Mouse (Mus musculus): ENCODE data around the gene Dnase1l3. TPM values are rescaled to one million over a fixed set of nuclear protein-coding genes. Genes with fewer than 3 reads are reported as not detected.
A peak's percentile ranks its signal among the peaks of the same experiment; 100 is the strongest.

The Dnase1l3 gene
- polyA plus RNA-seq, 1 experiment from 2014 or later = 0.03 TPM

GRCm38 (mm10) chr14:7964219-7964889, 30.0 kb downstream of the Dnase1l3 start:
- 58% methylated on average over 11 of the region's 11 CpGs for WGBS
- Histone ChIP-seq H3K4me3 (replicated peaks) (no peak overlapping the region), H3K36me3 (no peaks in the 10 kb centered on the region), H3K9ac (replicated peaks) (no peak overlapping the region), H3K4me1 (replicated peaks) (no peaks in the 10 kb centered on the region; the same call in 1 of the 2 replicates), H3K4me2 (replicated peaks) (no peak overlapping the region), H3K9me3 (no peaks in the 10 kb centered on the region), H3K27ac (no peak overlapping the region), H3K27me3 (no peaks in the 10 kb centered on the region)
- ATAC-seq = peak; percentile 70

- H3K27me3 ChIP-seq = no peaks in the 10 kb centered on the region
- no peaks in the 10 kb centered on the region; the same call in 1 of the 2 replicates for H3K4me1 ChIP-seq (replicated peaks)
- H3K4me3 ChIP-seq (replicated peaks) = no peak overlapping the region
- no peak overlapping the region for H3K4me2 ChIP-seq (replicated peaks)
- no peaks in the 10 kb centered on the region for H3K9me3 ChIP-seq
- H3K36me3 ChIP-seq = no peaks in the 10 kb centered on the region
- H3K9ac ChIP-seq (replicated peaks) = no peak overlapping the region
- ATAC-seq = no peak
- 66% methylated on average over 7 of the region's 7 CpGs for WGBS
- H3K27ac ChIP-seq = no peak overlapping the region
These were observed 31.2 kb downstream of the Dnase1l3 start for GRCm38 (mm10) chr14:7963160-7963559.

- H3K27ac ChIP-seq = no peak overlapping the region
- no peak overlapping the region for H3K4me3 ChIP-seq (replicated peaks)
- no peaks in the 10 kb centered on the region for H3K9me3 ChIP-seq
- no peaks in the 10 kb centered on the region for H3K36me3 ChIP-seq
- no peak overlapping the region for H3K9ac ChIP-seq (replicated peaks)
- H3K4me1 ChIP-seq (replicated peaks) = no peaks in the 10 kb centered on the region; the same call in 1 of the 2 replicates
- H3K27me3 ChIP-seq = no peaks in the 10 kb centered on the region
- no peak overlapping the region for H3K4me2 ChIP-seq (replicated peaks)
- no peak for ATAC-seq
- 82% methylated on average over 2 of the region's 2 CpGs for WGBS
These were observed 31.7 kb downstream of the Dnase1l3 start for GRCm38 (mm10) chr14:7962626-7963025.

- Histone ChIP-seq H3K27ac (no peak overlapping the region), H3K36me3 (no peaks in the 10 kb centered on the region), H3K4me2 (replicated peaks) (no peak overlapping the region), H3K4me3 (replicated peaks) (no peak overlapping the region), H3K4me1 (replicated peaks) (peaks cover 8% of the 10 kb centered on the region), H3K27me3 (no peaks in the 10 kb centered on the region), H3K9me3 (no peaks in the 10 kb centered on the region), H3K9ac (replicated peaks) (no peak overlapping the region)
- no peak for ATAC-seq
- 59% methylated on average over 5 of the region's 5 CpGs for WGBS
These were observed 32.7 kb downstream of the Dnase1l3 start for GRCm38 (mm10) chr14:7961714-7962113.

GRCm38 (mm10) chr14:7960616-7961015, 33.8 kb downstream of the Dnase1l3 start:
- Histone ChIP-seq H3K4me1 (replicated peaks) (peaks cover 9% of the 10 kb centered on the region), H3K36me3 (no peaks in the 10 kb centered on the region), H3K9me3 (no peaks in the 10 kb centered on the region), H3K4me3 (replicated peaks) (no peak overlapping the region), H3K9ac (replicated peaks) (no peak overlapping the region), H3K4me2 (replicated peaks) (no peak overlapping the region), H3K27me3 (no peaks in the 10 kb centered on the region), H3K27ac (no peak overlapping the region)
- peak; percentile 54; the same call in 1 of the 2 replicates for ATAC-seq
- 56% methylated on average over 11 of the region's 11 CpGs for WGBS

GRCm38 (mm10) chr14:7957049-7957448, 37.3 kb downstream of the Dnase1l3 start, which contains the start of gene Gm45521:
Gm45521 (plus strand) TSS chr14:7957288.
- WGBS = 45% methylated on average over 9 of the region's 9 CpGs
- Histone ChIP-seq H3K9me3 (no peaks in the 10 kb centered on the region), H3K36me3 (no peaks in the 10 kb centered on the region), H3K27me3 (no peaks in the 10 kb centered on the region), H3K4me3 (replicated peaks) (no peak within 1 kb of the TSS), H3K27ac (no peak within 1 kb of the TSS), H3K4me2 (replicated peaks) (no peak within 1 kb of the TSS), H3K9ac (replicated peaks) (no peak within 1 kb of the TSS), H3K4me1 (replicated peaks) (peaks cover 12% of the 10 kb centered on the region)
- peak; percentile 57 for ATAC-seq

GRCm38 (mm10) chr14:7956427-7956826, 37.9 kb downstream of the Dnase1l3 start:
- H3K27ac ChIP-seq = no peak overlapping the region
- H3K36me3 ChIP-seq = peaks cover 4% of the 10 kb centered on the region; the same call in 1 of the 2 replicates
- no peak overlapping the region for H3K4me3 ChIP-seq (replicated peaks)
- 84% methylated on average over 10 of the region's 10 CpGs for WGBS
- no peaks in the 10 kb centered on the region for H3K9me3 ChIP-seq
- no peak overlapping the region for H3K4me2 ChIP-seq (replicated peaks)
- no peak overlapping the region for H3K9ac ChIP-seq (replicated peaks)
- no peaks in the 10 kb centered on the region for H3K27me3 ChIP-seq
- no peak for ATAC-seq
- H3K4me1 ChIP-seq (replicated peaks) = peaks cover 12% of the 10 kb centered on the region

GRCm38 (mm10) chr14:7954071-7954471, 40.3 kb downstream of the Dnase1l3 start:
- Histone ChIP-seq H3K36me3 (peaks cover 25% of the 10 kb centered on the region), H3K27ac (no peak overlapping the region), H3K9ac (replicated peaks) (no peak overlapping the region), H3K4me1 (replicated peaks) (peaks cover 12% of the 10 kb centered on the region), H3K4me3 (replicated peaks) (no peak overlapping the region), H3K27me3 (no peaks in the 10 kb centered on the region), H3K4me2 (replicated peaks) (no peak overlapping the region), H3K9me3 (no peaks in the 10 kb centered on the region)
- 39% methylated on average over 6 of the region's 6 CpGs for WGBS
- no peak for ATAC-seq

- Histone ChIP-seq H3K27me3 (no peaks in the 10 kb centered on the region), H3K36me3 (peaks cover 36% of the 10 kb centered on the region), H3K9ac (replicated peaks) (no peak overlapping the region), H3K4me3 (replicated peaks) (no peak overlapping the region), H3K27ac (no peak overlapping the region), H3K4me2 (replicated peaks) (no peak overlapping the region), H3K4me1 (replicated peaks) (peaks cover 12% of the 10 kb centered on the region), H3K9me3 (no peaks in the 10 kb centered on the region)
- 42% methylated on average over 12 of the region's 12 CpGs for WGBS
- no peak for ATAC-seq
These were observed 41.6 kb downstream of the Dnase1l3 start for GRCm38 (mm10) chr14:7952610-7953254.

- no peak overlapping the region for H3K27ac ChIP-seq
- no peak overlapping the region for H3K4me3 ChIP-seq (replicated peaks)
- ATAC-seq = no peak
- no peaks in the 10 kb centered on the region for H3K27me3 ChIP-seq
- H3K9ac ChIP-seq (replicated peaks) = no peak overlapping the region
- 93% methylated on average over 9 of the region's 9 CpGs for WGBS
- H3K4me1 ChIP-seq (replicated peaks) = peaks cover 3% of the 10 kb centered on the region; the same call in 1 of the 2 replicates
- H3K36me3 ChIP-seq = peaks cover 38% of the 10 kb centered on the region
- no peaks in the 10 kb centered on the region for H3K9me3 ChIP-seq
- H3K4me2 ChIP-seq (replicated peaks) = no peak overlapping the region
These were observed 43.1 kb downstream of the Dnase1l3 start for GRCm38 (mm10) chr14:7951234-7951633.

GRCm38 (mm10) chr14:7945261-7945660, 49.1 kb downstream of the Dnase1l3 start:
- Histone ChIP-seq H3K4me1 (replicated peaks) (no peaks in the 10 kb centered on the region), H3K36me3 (peaks cover 71% of the 10 kb centered on the region), H3K4me3 (replicated peaks) (no peak overlapping the region), H3K4me2 (replicated peaks) (no peak overlapping the region), H3K27ac (no peak overlapping the region), H3K9ac (replicated peaks) (no peak overlapping the region), H3K9me3 (no peaks in the 10 kb centered on the region), H3K27me3 (no peaks in the 10 kb centered on the region)
- WGBS = 87% methylated on average over 5 of the region's 5 CpGs
- no peak for ATAC-seq

- Histone ChIP-seq H3K36me3 (peaks cover 71% of the 10 kb centered on the region), H3K4me2 (replicated peaks) (no peak overlapping the region), H3K27me3 (no peaks in the 10 kb centered on the region), H3K4me3 (replicated peaks) (no peak overlapping the region), H3K9ac (replicated peaks) (no peak overlapping the region), H3K4me1 (replicated peaks) (no peaks in the 10 kb centered on the region), H3K27ac (no peak overlapping the region), H3K9me3 (no peaks in the 10 kb centered on the region)
- peak; percentile 38 for ATAC-seq
- WGBS = 61% methylated on average over 8 of the region's 8 CpGs
These were observed 49.9 kb downstream of the Dnase1l3 start for GRCm38 (mm10) chr14:7944349-7945039.

Measured in midbrain, embryonic 13.5 days (tissue).